Mouse (Mus musculus): ENCODE measurements at regions not wholly inside any gene's neighbourhood (a gene's known extent, or its start where the extent isn't known, plus 50 kb on each side); places are given as distances from the start of the nearest gene placed in this dataset.

- Histone ChIP-seq H3K79me2 (ENCODE audit: control insufficient read depth, insufficient read depth, low read length, poor library complexity) (no peaks in the 10 kb centered on the region), H3K27ac (ENCODE audit: control insufficient read depth, low read depth, low read length) (no peak overlapping the region), H3K4me3 (ENCODE audit: control insufficient read depth in 1 of 2, insufficient read depth in 1 of 2, low read depth in 2 of 2, low read length in 2 of 2) (no peak overlapping the region), H3K4me1 (ENCODE audit: control insufficient read depth in 1 of 2, insufficient read depth in 2 of 2, low read length in 2 of 2) (no peaks in the 10 kb centered on the region), H3K27me3 (ENCODE audit: control insufficient read depth in 1 of 2, insufficient read depth in 2 of 2, low read length in 2 of 2) (no peaks in the 10 kb centered on the region), H3K9ac (ENCODE audit: control insufficient read depth, low read depth, low read length, poor library complexity, severe bottlenecking) (no peak overlapping the region), H3K36me3 (ENCODE audit: control insufficient read depth in 1 of 2, insufficient read depth in 2 of 2, low read length in 2 of 2) (no peaks in the 10 kb centered on the region), H3K9me3 (replicated peaks; ENCODE audit: insufficient read depth, low read length) (no peaks in the 10 kb centered on the region)
- TF ChIP-seq ZMIZ1 (IDR thresholded peaks at IDR 0.05; ENCODE audit: low read depth, low read length) = no peak
- TF ChIP-seq RAD21 (IDR thresholded peaks at IDR 0.05; ENCODE audit: low read depth, low read length) = no peak
- no peak for TF ChIP-seq SIN3A (IDR thresholded peaks at IDR 0.05; ENCODE audit: low read length)
- TF ChIP-seq ELF1 (IDR thresholded peaks at IDR 0.05; ENCODE audit: low read depth, low read length) = no peak
- no peak for TF ChIP-seq NRF1 (IDR thresholded peaks at IDR 0.05; ENCODE audit: insufficient read depth, low read depth, low read length, poor library complexity, severe bottlenecking)
- no peak for TF ChIP-seq HCFC1 (IDR thresholded peaks at IDR 0.05; ENCODE audit: low read depth, low read length)
- TF ChIP-seq MEF2A (IDR thresholded peaks at IDR 0.05; ENCODE audit: extremely low read depth, insufficient replicate concordance, low read depth, low read length, poor library complexity, severe bottlenecking) = no peak
- no peak for TF ChIP-seq MYC (IDR thresholded peaks at IDR 0.05; ENCODE audit: low read depth, low read length)
- TF ChIP-seq ZC3H11A (IDR thresholded peaks at IDR 0.05; ENCODE audit: low read depth, low read length) = no peak
- DNase-seq (ENCODE audit: low read depth, low spot score) = no peak
These were observed 558.6 kb upstream of the Zeb2 start for GRCm38 (mm10) chr2:45675776-45676175.

GRCm38 (mm10) chr2:45656011-45656410 lies 538.8 kb upstream of the Zeb2 start:
- no peaks in the 10 kb centered on the region for H3K27me3 ChIP-seq (ENCODE audit: control insufficient read depth in 1 of 2, insufficient read depth in 2 of 2, low read length in 2 of 2)
- H3K4me3 ChIP-seq (ENCODE audit: control insufficient read depth in 1 of 2, insufficient read depth in 1 of 2, low read depth in 2 of 2, low read length in 2 of 2) = no peak overlapping the region
- H3K27ac ChIP-seq (ENCODE audit: control insufficient read depth, low read depth, low read length) = no peak overlapping the region
- no peaks in the 10 kb centered on the region for H3K9me3 ChIP-seq (replicated peaks; ENCODE audit: insufficient read depth, low read length)
- H3K79me2 ChIP-seq (ENCODE audit: control insufficient read depth, insufficient read depth, low read length, poor library complexity) = no peaks in the 10 kb centered on the region
- TF ChIP-seq E2F4 (IDR thresholded peaks at IDR 0.05; ENCODE audit: borderline replicate concordance, low read depth, low read length) (no peak), MXI1 (IDR thresholded peaks at IDR 0.05; ENCODE audit: low read depth, low read length) (no peak)
- H3K4me1 ChIP-seq (ENCODE audit: control insufficient read depth in 1 of 2, insufficient read depth in 2 of 2, low read length in 2 of 2) = no peaks in the 10 kb centered on the region
- DNase-seq (ENCODE audit: low read depth, low spot score) = no peak
- H3K9ac ChIP-seq (ENCODE audit: control insufficient read depth, low read depth, low read length, poor library complexity, severe bottlenecking) = no peak overlapping the region
- no peaks in the 10 kb centered on the region for H3K36me3 ChIP-seq (ENCODE audit: control insufficient read depth in 1 of 2, insufficient read depth in 2 of 2, low read length in 2 of 2)

GRCm38 (mm10) chr2:45654693-45655092 lies 537.5 kb upstream of the Zeb2 start:
- Histone ChIP-seq H3K4me1 (ENCODE audit: control insufficient read depth in 1 of 2, insufficient read depth in 2 of 2, low read length in 2 of 2) (no peaks in the 10 kb centered on the region), H3K36me3 (ENCODE audit: control insufficient read depth in 1 of 2, insufficient read depth in 2 of 2, low read length in 2 of 2) (no peaks in the 10 kb centered on the region), H3K27me3 (ENCODE audit: control insufficient read depth in 1 of 2, insufficient read depth in 2 of 2, low read length in 2 of 2) (no peaks in the 10 kb centered on the region), H3K9me3 (replicated peaks; ENCODE audit: insufficient read depth, low read length) (no peaks in the 10 kb centered on the region), H3K79me2 (ENCODE audit: control insufficient read depth, insufficient read depth, low read length, poor library complexity) (no peaks in the 10 kb centered on the region), H3K4me3 (ENCODE audit: control insufficient read depth in 1 of 2, insufficient read depth in 1 of 2, low read depth in 2 of 2, low read length in 2 of 2) (no peak overlapping the region), H3K9ac (ENCODE audit: control insufficient read depth, low read depth, low read length, poor library complexity, severe bottlenecking) (no peak overlapping the region), H3K27ac (ENCODE audit: control insufficient read depth, low read depth, low read length) (no peak overlapping the region)
- TF ChIP-seq ETS1 (IDR thresholded peaks at IDR 0.05; ENCODE audit: low read depth, low read length) (no peak), RAD21 (IDR thresholded peaks at IDR 0.05; ENCODE audit: low read depth, low read length) (no peak), UBTF (IDR thresholded peaks at IDR 0.05; ENCODE audit: borderline replicate concordance, insufficient read depth, low read depth, low read length) (no peak), USF2 (IDR thresholded peaks at IDR 0.05; ENCODE audit: borderline replicate concordance in 1 of 2, insufficient read depth in 1 of 2, low read depth in 1 of 2, low read length in 2 of 2) (no peak), HCFC1 (IDR thresholded peaks at IDR 0.05; ENCODE audit: low read depth, low read length) (no peak), CHD2 (IDR thresholded peaks at IDR 0.05; ENCODE audit: low read length) (no peak), MAZ (IDR thresholded peaks at IDR 0.05; ENCODE audit: low read depth, low read length) (no peak), USF1 (IDR thresholded peaks at IDR 0.05; ENCODE audit: low read depth, low read length) (no peak), NELFE (IDR thresholded peaks at IDR 0.05; ENCODE audit: low read depth, low read length) (no peak), MAFK (IDR thresholded peaks at IDR 0.05; ENCODE audit: borderline replicate concordance, low read depth, low read length) (no peak), E2F4 (IDR thresholded peaks at IDR 0.05; ENCODE audit: borderline replicate concordance, low read depth, low read length) (no peak), MYB (IDR thresholded peaks at IDR 0.05; ENCODE audit: low read depth, low read length) (no peak)
- DNase-seq (ENCODE audit: low read depth, low spot score) = no peak
